Mouse (Mus musculus) cortical plate, adult 2 months (tissue): ENCODE data around the gene Syk. TPM values are rescaled to one million over a fixed set of nuclear protein-coding genes. Genes with fewer than 3 reads are reported as not detected.

Source experiments
- H3K27ac ChIP-seq: fragments of 200-500 bp; 2 replicates; pipeline ENCODE4 v1.5.1; 2012; ENCODE audit warnings: low read length, control low read depth, inconsistent platforms; ENCODE audit not compliant: insufficient read depth
- H3K4me1 ChIP-seq: fragments of 200-500 bp; 2 replicates; pipeline ENCODE4 v1.6.1; 2011; ENCODE audit warnings: low read length; ENCODE audit not compliant: control insufficient read depth, insufficient read depth
- H3K4me3 ChIP-seq: fragments of 200-500 bp; 2 replicates; pipeline ENCODE4 v1.5.1; 2011; ENCODE audit warnings: mild to moderate bottlenecking, low read length, control low read depth; ENCODE audit not compliant: insufficient read depth
- CTCF ChIP-seq: fragments of 200-500 bp; IDR thresholded peaks from 2 replicates; pipeline ENCODE4 v1.5.1; 2011; ENCODE audit warnings: mild to moderate bottlenecking, control low read depth, low read length; ENCODE audit not compliant: insufficient read depth; ENCODE audit errors: extremely low read depth
- POLR2A ChIP-seq: fragments of 200-500 bp; IDR thresholded peaks from 2 replicates; pipeline ENCODE4 v1.6.1; 2011; ENCODE audit warnings: mild to moderate bottlenecking, low read length, control low read depth; ENCODE audit not compliant: insufficient read depth; ENCODE audit errors: extremely low read depth
- polyA plus RNA-seq: library from polyadenylated mRNA; depleted of rRNA; stranded (reverse); fragments of >200 nt; gene quantifications from 2 replicates; pipeline ENCODE4 v1.2.3, GENCODE M21; 2012

Syk gene
- polyA plus RNA-seq, 1 experiment = 3.3 TPM

DNA sequence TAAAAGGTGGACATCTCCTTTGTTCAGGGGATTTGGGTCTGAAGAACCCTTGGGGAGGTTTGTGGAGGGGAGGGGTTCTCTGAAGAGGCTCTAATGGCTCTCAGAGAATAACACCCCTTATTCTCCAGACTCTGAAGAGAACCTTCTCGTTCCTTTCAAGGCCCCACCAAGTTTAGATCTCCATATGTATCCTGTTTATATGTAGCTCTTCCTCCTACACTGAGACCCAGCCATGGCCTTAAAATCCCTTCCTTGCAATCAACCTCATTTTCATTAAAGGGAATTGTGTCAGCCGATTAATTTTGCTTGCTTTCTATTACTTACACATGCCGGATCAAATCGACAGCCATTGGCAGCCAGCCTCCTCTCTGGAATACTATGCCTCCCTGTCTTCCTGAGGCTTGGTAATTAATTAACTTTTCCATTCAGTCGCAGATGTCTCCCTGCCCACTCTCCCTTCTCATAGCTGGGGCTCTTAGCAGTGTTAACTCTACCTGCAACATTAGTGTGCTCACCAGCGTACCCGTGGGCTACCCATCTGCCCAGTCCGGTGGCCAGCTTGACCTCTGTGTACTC, 13.7 kb upstream of the Syk start:
- Histone ChIP-seq H3K4me3 (no peak overlapping the region), H3K27ac (no peak overlapping the region), H3K4me1 (0 out of 2 replicates have a peak, but pooled peaks cover 1% of the 10 kb centered on the region)
- TF ChIP-seq POLR2A (no peak), CTCF (no peak)

GRCm38 (mm10) chr13:52570276-52570675, 12.7 kb upstream of the Syk start:
- Histone ChIP-seq H3K4me3 (no peak overlapping the region), H3K4me1 (0 out of 2 replicates have a peak, but pooled peaks cover under 1% of the 10 kb centered on the region), H3K27ac (no peak overlapping the region)
- TF ChIP-seq CTCF (no peak), POLR2A (no peak)

- Histone ChIP-seq H3K4me1 (no peaks in the 10 kb centered on the region), H3K27ac (no peak overlapping the region), H3K4me3 (no peak overlapping the region)
- TF ChIP-seq POLR2A (no peak), CTCF (no peak)
Measured at GRCm38 (mm10) chr13:52571591-52572384, 11.2 kb upstream of the Syk start.

DNA sequence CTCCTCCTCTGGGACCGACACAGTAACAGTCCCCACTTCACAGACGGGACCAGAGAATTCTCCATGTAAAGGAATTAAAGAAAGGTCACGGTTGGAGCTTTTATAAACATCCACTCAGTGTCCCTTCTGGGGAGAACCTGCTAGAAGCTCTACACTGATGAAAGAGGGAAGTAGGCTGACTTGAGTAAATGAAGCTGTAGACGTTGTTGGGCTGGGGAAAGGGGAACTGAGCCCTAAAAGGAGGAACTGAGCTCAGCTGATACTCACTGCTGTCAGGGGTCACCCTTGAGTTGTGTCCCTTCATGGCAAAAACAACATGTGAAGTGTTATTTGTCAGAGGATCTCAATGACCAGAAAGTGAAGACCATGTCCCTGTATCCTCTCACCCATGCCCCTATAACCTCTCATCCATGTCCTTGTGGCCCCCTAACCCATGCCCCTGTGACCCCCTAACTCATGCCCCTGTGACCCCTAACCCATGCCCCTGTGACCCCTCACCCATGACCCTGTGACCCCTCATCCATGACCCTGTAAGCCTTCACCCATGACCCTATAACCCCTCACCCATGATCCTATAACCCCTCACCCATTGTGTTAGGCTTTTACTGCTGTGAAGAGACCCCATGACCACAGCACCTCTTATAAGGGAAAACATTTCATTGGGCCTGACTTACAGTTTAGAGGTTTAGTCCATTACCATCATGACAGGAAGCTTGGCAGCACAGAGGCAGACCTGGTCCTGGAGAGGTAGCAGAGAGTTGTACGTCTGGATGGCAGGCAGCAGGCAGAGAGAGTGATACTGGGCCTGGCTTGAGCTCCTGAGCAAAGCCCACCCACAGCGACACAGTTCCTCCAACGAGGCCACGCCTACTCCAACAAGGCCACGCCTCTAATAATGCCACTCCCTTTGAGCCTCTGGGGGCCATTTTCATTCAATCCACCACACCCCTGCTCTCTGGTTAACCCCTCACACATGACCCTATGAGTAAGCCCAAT, 10.2 kb upstream of the Syk start:
- H3K4me3 ChIP-seq = no peak overlapping the region
- no peaks in the 10 kb centered on the region for H3K4me1 ChIP-seq
- H3K27ac ChIP-seq = no peak overlapping the region
- TF ChIP-seq POLR2A (no peak), CTCF (no peak)

- no peak overlapping the region for H3K27ac ChIP-seq
- no peaks in the 10 kb centered on the region for H3K4me1 ChIP-seq
- TF ChIP-seq POLR2A = no peak
- TF ChIP-seq CTCF = no peak
- no peak overlapping the region for H3K4me3 ChIP-seq
Measured at GRCm38 (mm10) chr13:52574311-52574710, 8.7 kb upstream of the Syk start.

- H3K4me1 ChIP-seq = no peaks in the 10 kb centered on the region
- H3K27ac ChIP-seq = no peak overlapping the region
- no peak overlapping the region for H3K4me3 ChIP-seq
- TF ChIP-seq POLR2A (no peak), CTCF (no peak)
Measured at GRCm38 (mm10) chr13:52575483-52575882, 7.5 kb upstream of the Syk start.

- H3K4me1 ChIP-seq = no peaks in the 10 kb centered on the region
- H3K27ac ChIP-seq = no peak overlapping the region
- TF ChIP-seq POLR2A (no peak), CTCF (no peak)
- no peak overlapping the region for H3K4me3 ChIP-seq
Measured at GRCm38 (mm10) chr13:52576021-52576614, 6.9 kb upstream of the Syk start.

DNA sequence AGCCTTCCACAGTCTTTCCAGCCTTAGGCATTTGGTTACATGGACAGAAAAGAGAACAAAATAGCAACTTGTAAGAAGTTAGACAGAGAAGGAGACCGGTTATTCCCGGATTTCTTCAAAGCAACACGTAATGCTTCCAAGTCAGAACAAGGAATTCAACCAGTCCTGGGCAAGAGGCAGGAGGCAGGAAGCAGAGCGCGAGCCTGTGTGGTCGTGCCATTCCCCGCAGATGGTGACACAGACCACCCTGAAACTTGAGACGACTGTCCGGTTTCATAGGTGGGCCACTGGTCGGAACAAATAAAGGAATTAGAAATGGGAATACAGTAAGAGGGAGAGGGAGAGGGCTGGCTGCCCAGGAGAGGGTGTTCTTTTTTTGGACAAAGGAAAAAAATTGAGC, 6.1 kb upstream of the Syk start:
- TF ChIP-seq CTCF = no peak
- no peak for TF ChIP-seq POLR2A
- H3K4me1 ChIP-seq = no peaks in the 10 kb centered on the region
- no peak overlapping the region for H3K27ac ChIP-seq
- H3K4me3 ChIP-seq = no peak overlapping the region

- H3K4me3 ChIP-seq = no peak overlapping the region
- H3K4me1 ChIP-seq = no peaks in the 10 kb centered on the region
- no peak for TF ChIP-seq POLR2A
- no peak for TF ChIP-seq CTCF
- H3K27ac ChIP-seq = no peak overlapping the region
Measured at GRCm38 (mm10) chr13:52577326-52577920, 5.5 kb upstream of the Syk start.

DNA sequence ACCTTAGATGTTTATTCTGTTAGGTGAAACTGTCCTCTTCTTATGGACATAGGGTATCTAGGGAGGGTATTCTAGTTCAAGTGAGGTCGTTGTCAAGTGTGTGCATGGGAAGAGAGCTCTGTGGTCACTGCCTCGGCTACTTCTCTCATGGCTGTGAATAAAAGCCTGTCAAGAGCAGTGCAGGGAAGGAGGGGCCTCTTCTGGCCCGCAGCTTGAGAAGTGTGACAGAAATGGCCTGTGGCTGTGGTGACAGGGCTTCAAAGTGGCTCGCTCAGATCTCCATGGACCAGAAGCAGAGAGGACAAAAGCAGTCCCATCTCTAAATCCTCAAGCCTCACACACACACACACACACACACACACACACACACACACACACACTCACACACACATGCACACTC, 5.0 kb upstream of the Syk start:
- Histone ChIP-seq H3K4me1 (no peaks in the 10 kb centered on the region), H3K27ac (no peak overlapping the region), H3K4me3 (no peak overlapping the region)
- TF ChIP-seq CTCF (no peak), POLR2A (no peak)
